Mouse (Mus musculus): ENCODE data around the gene Cdr1. TPM values are rescaled to one million over a fixed set of nuclear protein-coding genes. Genes with fewer than 3 reads are reported as not detected.
A peak's percentile ranks its signal among the peaks of the same experiment; 100 is the strongest.

Gene Cdr1
- polyA plus RNA-seq (2014; fragmentation: Nextera tagmentation; extraction: Ambion mirVana) = 0.11 and 0.83 TPM in 2 replicates

DNA sequence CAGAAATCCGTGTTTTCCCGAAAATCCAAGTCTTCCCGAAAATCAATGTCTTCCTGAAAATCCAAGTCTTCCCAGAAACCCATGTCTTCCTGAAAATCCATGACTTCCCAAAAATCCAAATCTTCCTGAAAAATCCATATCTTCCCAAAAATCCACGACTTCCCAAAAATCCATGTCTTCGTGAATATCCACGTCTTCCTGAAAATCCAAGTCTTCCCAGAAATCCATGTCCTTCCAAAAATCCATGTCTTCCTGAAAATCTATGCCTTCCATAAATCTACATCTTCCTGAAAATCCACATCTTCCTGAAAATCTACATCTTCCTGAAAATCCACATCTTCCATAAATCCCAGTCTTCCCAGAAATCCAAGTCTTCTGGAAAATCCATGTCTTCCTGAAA, at the start of gene Cdr1:
Gene Cdr1, minus strand, starts transcription at position 101 of the 400 bp plus-strand sequence.
- Histone ChIP-seq H3K9ac (ENCODE audit: low read depth, low read length) (no peak within 1 kb of the TSS), H3K4me3 (ENCODE audit: low read depth, low read length) (no peak within 1 kb of the TSS), H3K27ac (ENCODE audit: low read depth, low read length) (no peak within 1 kb of the TSS), H3K9me3 (ENCODE audit: control insufficient read depth, low read length) (no peaks in the 10 kb centered on the region), H3K27me3 (ENCODE audit: control insufficient read depth, insufficient read depth, low read length) (no peaks in the 10 kb centered on the region), H3K4me1 (replicated peaks; ENCODE audit: control insufficient read depth, insufficient read depth, low read length) (no peaks in the 10 kb centered on the region), H3K4me2 (replicated peaks; ENCODE audit: low read depth, low read length) (no peak within 1 kb of the TSS), H3K36me3 (ENCODE audit: control insufficient read depth, insufficient read depth, low read length) (no peaks in the 10 kb centered on the region)
- 91% methylated on average over 6 of the region's 6 CpGs for WGBS
- DNase-seq (ENCODE audit: low spot score) (no peak), ATAC-seq (ENCODE audit: low FRiP score) (no peak)

DNA sequence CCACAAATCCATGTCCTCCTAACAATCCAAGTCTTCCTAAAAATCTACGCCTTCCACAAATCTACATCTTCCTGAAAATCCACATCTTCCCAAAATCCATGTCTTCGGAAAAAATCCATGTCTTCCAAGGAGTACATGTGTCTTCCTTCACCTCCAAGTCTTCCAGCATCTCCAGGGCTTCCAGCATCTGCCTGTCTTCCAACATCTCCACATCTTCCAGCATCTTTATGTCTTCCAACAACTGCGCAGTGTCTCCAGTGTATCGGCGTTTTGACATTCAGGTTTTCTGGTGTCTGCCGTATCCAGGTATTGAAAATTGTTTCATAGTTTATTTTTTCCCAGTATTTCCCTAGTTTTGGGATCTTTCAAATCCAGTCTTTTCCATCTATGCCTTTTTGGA, 511 bp upstream of the Cdr1 start:
- Histone ChIP-seq H3K4me1 (replicated peaks; ENCODE audit: control insufficient read depth, insufficient read depth, low read length) (no peaks in the 10 kb centered on the region), H3K9ac (ENCODE audit: low read depth, low read length) (no peak overlapping the region), H3K9me3 (ENCODE audit: control insufficient read depth, low read length) (no peaks in the 10 kb centered on the region), H3K4me2 (replicated peaks; ENCODE audit: low read depth, low read length) (no peak overlapping the region), H3K27ac (ENCODE audit: low read depth, low read length) (no peak overlapping the region), H3K4me3 (ENCODE audit: low read depth, low read length) (no peak overlapping the region), H3K27me3 (ENCODE audit: control insufficient read depth, insufficient read depth, low read length) (no peaks in the 10 kb centered on the region), H3K36me3 (ENCODE audit: control insufficient read depth, insufficient read depth, low read length) (no peaks in the 10 kb centered on the region)
- ATAC-seq (ENCODE audit: low FRiP score) (no peak), DNase-seq (ENCODE audit: low spot score) (no peak)
- WGBS = 95% methylated on average over 6 of the region's 6 CpGs

DNA sequence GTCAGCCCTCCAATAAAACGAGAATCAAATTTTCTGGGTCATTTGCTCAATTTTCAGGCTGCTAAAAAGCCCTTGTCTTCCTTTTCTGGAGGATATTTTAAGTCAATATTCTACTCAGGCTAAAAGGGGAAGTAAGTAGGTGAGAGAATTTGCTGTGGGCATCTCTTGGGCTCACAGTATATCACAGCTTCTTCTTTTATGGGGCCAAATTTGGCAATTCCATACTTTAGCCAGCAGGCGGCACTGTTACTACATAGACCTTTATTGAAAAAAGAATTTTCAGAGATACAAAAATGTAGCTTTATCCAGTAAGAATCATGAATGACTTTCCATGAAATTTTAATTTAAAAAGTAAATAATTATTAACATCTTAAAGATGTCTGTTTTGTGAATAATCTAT, 18.8 kb downstream of the Cdr1 start:
- H3K27ac ChIP-seq (ENCODE audit: low read depth, low read length) = no peak overlapping the region
- DNase-seq (ENCODE audit: low spot score) (peak; percentile 50), ATAC-seq (ENCODE audit: low FRiP score) (no peak)
- no peak overlapping the region for H3K9ac ChIP-seq (ENCODE audit: low read depth, low read length)
- H3K36me3 ChIP-seq (ENCODE audit: control insufficient read depth, insufficient read depth, low read length) = no peaks in the 10 kb centered on the region
- H3K9me3 ChIP-seq (ENCODE audit: control insufficient read depth, low read length) = no peaks in the 10 kb centered on the region
- no peak overlapping the region for H3K4me3 ChIP-seq (ENCODE audit: low read depth, low read length)
- WGBS = 26% methylated on average over 2 of the region's 2 CpGs
- no peaks in the 10 kb centered on the region for H3K4me1 ChIP-seq (replicated peaks; ENCODE audit: control insufficient read depth, insufficient read depth, low read length)
- no peaks in the 10 kb centered on the region for H3K27me3 ChIP-seq (ENCODE audit: control insufficient read depth, insufficient read depth, low read length)
- H3K4me2 ChIP-seq (replicated peaks; ENCODE audit: low read depth, low read length) = no peak overlapping the region

DNA sequence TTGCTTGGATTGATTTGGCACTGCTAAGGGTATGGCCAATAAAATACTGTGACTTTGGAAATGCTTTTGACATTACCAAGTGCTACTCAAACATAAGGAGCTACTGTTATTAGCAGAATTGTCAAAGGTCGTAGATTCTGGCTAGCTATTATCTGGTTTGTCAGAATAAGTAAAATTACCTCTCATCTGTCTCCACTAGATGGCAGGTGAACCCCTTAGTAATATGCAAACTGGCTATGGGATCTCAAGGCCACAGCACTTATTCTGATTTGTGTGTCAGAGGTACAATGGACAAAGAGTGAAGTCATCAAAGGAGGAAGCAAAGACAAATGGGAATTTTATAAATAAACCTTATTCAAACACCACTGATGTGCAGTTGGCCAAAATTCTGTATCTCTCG, 24.1 kb downstream of the Cdr1 start:
- H3K9ac ChIP-seq (ENCODE audit: low read depth, low read length) = no peak overlapping the region
- no peaks in the 10 kb centered on the region for H3K4me1 ChIP-seq (replicated peaks; ENCODE audit: control insufficient read depth, insufficient read depth, low read length)
- ATAC-seq (ENCODE audit: low FRiP score) (no peak), DNase-seq (ENCODE audit: low spot score) (no peak)
- 69% methylated on average over 2 of the region's 2 CpGs for WGBS
- no peak overlapping the region for H3K27ac ChIP-seq (ENCODE audit: low read depth, low read length)
- no peak overlapping the region for H3K4me3 ChIP-seq (ENCODE audit: low read depth, low read length)
- no peaks in the 10 kb centered on the region for H3K27me3 ChIP-seq (ENCODE audit: control insufficient read depth, insufficient read depth, low read length)
- no peaks in the 10 kb centered on the region for H3K9me3 ChIP-seq (ENCODE audit: control insufficient read depth, low read length)
- no peak overlapping the region for H3K4me2 ChIP-seq (replicated peaks; ENCODE audit: low read depth, low read length)
- H3K36me3 ChIP-seq (ENCODE audit: control insufficient read depth, insufficient read depth, low read length) = no peaks in the 10 kb centered on the region

DNA sequence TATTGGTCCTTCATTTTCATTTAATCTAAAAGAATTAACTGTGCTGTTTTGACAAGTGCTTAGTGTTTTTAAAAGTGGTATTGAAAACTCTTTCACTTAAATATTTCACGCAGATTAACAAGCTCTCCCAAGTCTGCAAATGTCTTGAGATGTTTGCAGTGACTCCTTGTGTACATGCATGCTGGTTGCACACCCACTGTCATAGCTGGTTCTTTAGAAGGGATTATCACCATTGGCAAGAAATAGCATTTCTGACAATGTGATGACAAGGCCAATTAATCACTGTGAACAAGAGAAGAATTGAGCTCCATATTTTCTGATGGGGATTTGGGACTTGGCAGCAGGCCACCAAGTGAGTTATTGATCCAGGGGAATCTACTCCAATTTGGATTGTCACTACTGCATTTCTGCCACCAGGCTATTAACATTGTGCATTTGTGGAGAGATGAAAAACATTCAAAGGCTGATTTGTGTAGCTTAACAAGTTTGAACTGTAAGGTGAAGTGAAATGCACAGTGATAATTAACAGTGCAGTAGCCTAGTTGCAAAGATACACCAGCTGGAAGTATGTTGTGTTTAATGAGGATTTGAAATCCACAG, 30.6 kb downstream of the Cdr1 start:
- H3K4me3 ChIP-seq (ENCODE audit: low read depth, low read length) = no peak overlapping the region
- H3K27ac ChIP-seq (ENCODE audit: low read depth, low read length) = no peak overlapping the region
- ATAC-seq (ENCODE audit: low FRiP score) = no peak
- H3K36me3 ChIP-seq (ENCODE audit: control insufficient read depth, insufficient read depth, low read length) = no peaks in the 10 kb centered on the region
- no peak overlapping the region for H3K4me2 ChIP-seq (replicated peaks; ENCODE audit: low read depth, low read length)
- no peaks in the 10 kb centered on the region for H3K9me3 ChIP-seq (ENCODE audit: control insufficient read depth, low read length)
- no peak overlapping the region for H3K9ac ChIP-seq (ENCODE audit: low read depth, low read length)
- 90% methylated on average over 1 of the region's 1 CpGs for WGBS
- no peaks in the 10 kb centered on the region for H3K27me3 ChIP-seq (ENCODE audit: control insufficient read depth, insufficient read depth, low read length)
- DNase-seq (ENCODE audit: low spot score) = peak; percentile 0
- H3K4me1 ChIP-seq (replicated peaks; ENCODE audit: control insufficient read depth, insufficient read depth, low read length) = no peaks in the 10 kb centered on the region

DNA sequence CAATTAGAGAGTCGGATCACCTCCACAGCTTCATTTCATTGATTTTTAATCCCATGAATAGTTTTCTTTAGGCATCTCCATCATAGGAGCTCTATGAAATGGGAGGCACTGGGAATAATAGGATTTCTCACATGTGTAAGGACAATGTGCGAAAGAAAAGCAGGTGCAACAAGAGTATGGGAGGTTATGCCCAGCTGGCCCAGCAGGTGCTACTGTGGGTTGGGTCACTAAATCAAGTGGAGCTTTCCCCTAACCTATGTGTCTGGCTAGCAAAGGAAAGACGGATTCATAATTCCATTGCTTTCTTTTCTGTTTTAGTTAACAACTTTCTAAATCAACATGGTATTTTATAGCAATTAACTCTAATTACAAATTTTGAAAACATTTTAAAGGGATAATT, 31.1 kb downstream of the Cdr1 start:
- H3K9ac ChIP-seq (ENCODE audit: low read depth, low read length) = no peak overlapping the region
- H3K27me3 ChIP-seq (ENCODE audit: control insufficient read depth, insufficient read depth, low read length) = no peaks in the 10 kb centered on the region
- no peaks in the 10 kb centered on the region for H3K36me3 ChIP-seq (ENCODE audit: control insufficient read depth, insufficient read depth, low read length)
- no peak overlapping the region for H3K4me2 ChIP-seq (replicated peaks; ENCODE audit: low read depth, low read length)
- no peaks in the 10 kb centered on the region for H3K4me1 ChIP-seq (replicated peaks; ENCODE audit: control insufficient read depth, insufficient read depth, low read length)
- WGBS = 73% methylated on average over 3 of the region's 3 CpGs
- H3K9me3 ChIP-seq (ENCODE audit: control insufficient read depth, low read length) = no peaks in the 10 kb centered on the region
- ATAC-seq (ENCODE audit: low FRiP score) (no peak), DNase-seq (ENCODE audit: low spot score) (no peak)
- no peak overlapping the region for H3K4me3 ChIP-seq (ENCODE audit: low read depth, low read length)
- H3K27ac ChIP-seq (ENCODE audit: low read depth, low read length) = no peak overlapping the region

DNA sequence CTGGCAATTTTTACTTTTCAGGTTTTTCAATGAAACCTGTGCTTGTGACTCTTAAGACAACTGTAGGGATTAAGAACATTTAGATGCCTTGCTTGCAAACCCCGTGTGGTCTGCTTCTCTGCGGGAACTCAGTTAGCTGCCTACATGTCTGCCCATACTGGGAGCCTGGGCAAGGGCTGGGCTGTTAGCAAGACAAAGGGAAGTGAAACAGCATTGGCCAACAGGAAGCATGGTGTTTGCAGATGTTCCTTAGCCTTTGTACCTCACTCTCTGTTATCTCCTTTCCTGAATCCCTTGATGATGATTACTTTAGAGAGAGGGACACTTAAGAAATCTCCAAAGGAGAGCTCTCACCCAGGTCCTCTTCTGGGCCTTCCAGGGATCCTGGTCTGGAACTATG, 38.8 kb downstream of the Cdr1 start:
- 27% methylated on average over 2 of the region's 2 CpGs for WGBS
- Histone ChIP-seq H3K4me1 (replicated peaks; ENCODE audit: control insufficient read depth, insufficient read depth, low read length) (no peaks in the 10 kb centered on the region), H3K27ac (ENCODE audit: low read depth, low read length) (no peak overlapping the region), H3K4me2 (replicated peaks; ENCODE audit: low read depth, low read length) (no peak overlapping the region), H3K36me3 (ENCODE audit: control insufficient read depth, insufficient read depth, low read length) (no peaks in the 10 kb centered on the region), H3K9me3 (ENCODE audit: control insufficient read depth, low read length) (no peaks in the 10 kb centered on the region), H3K9ac (ENCODE audit: low read depth, low read length) (no peak overlapping the region), H3K27me3 (ENCODE audit: control insufficient read depth, insufficient read depth, low read length) (no peaks in the 10 kb centered on the region), H3K4me3 (ENCODE audit: low read depth, low read length) (no peak overlapping the region)
- DNase-seq (ENCODE audit: low spot score) = no peak
- ATAC-seq (ENCODE audit: low FRiP score) = no peak

DNA sequence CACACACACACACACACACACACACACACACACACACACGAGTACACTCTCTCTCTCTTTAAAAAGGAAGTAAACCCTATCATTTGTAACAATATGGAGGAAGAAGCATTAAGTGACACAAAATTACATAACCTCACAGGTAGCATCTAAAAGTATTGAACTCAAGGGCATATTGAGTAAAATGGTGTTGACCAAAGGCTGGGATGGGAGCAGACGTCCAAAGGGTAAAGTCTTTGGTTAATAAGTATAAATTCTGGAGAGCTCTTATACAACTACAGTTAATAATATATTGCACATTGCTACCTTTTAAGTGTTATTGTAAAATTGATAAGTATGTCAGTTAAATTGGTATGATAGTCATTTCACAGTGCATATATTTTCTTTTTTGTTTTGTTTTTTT, 39.9 kb downstream of the Cdr1 start:
- Histone ChIP-seq H3K27me3 (ENCODE audit: control insufficient read depth, insufficient read depth, low read length) (no peaks in the 10 kb centered on the region), H3K9ac (ENCODE audit: low read depth, low read length) (no peak overlapping the region), H3K4me3 (ENCODE audit: low read depth, low read length) (no peak overlapping the region), H3K36me3 (ENCODE audit: control insufficient read depth, insufficient read depth, low read length) (no peaks in the 10 kb centered on the region), H3K4me1 (replicated peaks; ENCODE audit: control insufficient read depth, insufficient read depth, low read length) (no peaks in the 10 kb centered on the region), H3K27ac (ENCODE audit: low read depth, low read length) (no peak overlapping the region), H3K4me2 (replicated peaks; ENCODE audit: low read depth, low read length) (no peak overlapping the region), H3K9me3 (ENCODE audit: control insufficient read depth, low read length) (no peaks in the 10 kb centered on the region)
- no peak for DNase-seq (ENCODE audit: low spot score)
- no peak for ATAC-seq (ENCODE audit: low FRiP score)
- WGBS = 87% methylated on average over 2 of the region's 2 CpGs

DNA sequence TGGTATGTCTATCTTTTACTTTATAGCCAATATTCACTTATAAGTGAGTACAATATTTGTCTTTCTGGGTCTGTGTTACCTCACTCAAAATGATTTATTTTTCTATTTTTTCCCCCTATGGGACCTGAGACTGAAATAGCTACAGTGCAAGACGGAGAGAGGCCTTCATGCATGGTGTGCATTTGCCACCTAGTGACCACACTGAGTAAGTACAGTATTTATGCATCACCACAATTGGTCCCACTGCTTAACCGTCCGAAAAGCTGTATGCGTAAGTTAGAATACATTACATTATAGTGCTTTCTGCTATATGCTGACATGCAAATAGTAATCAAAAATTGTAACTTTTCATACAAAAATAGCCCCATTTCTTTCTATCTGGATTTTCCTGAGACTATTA, 50.8 kb downstream of the Cdr1 start:
- Histone ChIP-seq H3K4me1 (replicated peaks; ENCODE audit: control insufficient read depth, insufficient read depth, low read length) (no peaks in the 10 kb centered on the region), H3K9me3 (ENCODE audit: control insufficient read depth, low read length) (no peaks in the 10 kb centered on the region), H3K9ac (ENCODE audit: low read depth, low read length) (no peak overlapping the region), H3K27me3 (ENCODE audit: control insufficient read depth, insufficient read depth, low read length) (no peaks in the 10 kb centered on the region), H3K27ac (ENCODE audit: low read depth, low read length) (no peak overlapping the region), H3K4me3 (ENCODE audit: low read depth, low read length) (no peak overlapping the region), H3K36me3 (ENCODE audit: control insufficient read depth, insufficient read depth, low read length) (no peaks in the 10 kb centered on the region), H3K4me2 (replicated peaks; ENCODE audit: low read depth, low read length) (no peak overlapping the region)
- DNase-seq (ENCODE audit: low spot score) = peak; percentile 2
- WGBS = 75% methylated on average over 4 of the region's 4 CpGs
- peak; percentile 12; the same call in 1 of the 2 replicates for ATAC-seq (ENCODE audit: low FRiP score)
